Mouse (Mus musculus): ENCODE data around the gene Filip1. TPM values are rescaled to one million over a fixed set of nuclear protein-coding genes. Genes with fewer than 3 reads are reported as not detected.
"Not testable (repeated sequence)": the region's sequence is repeated elsewhere in the genome, so short reads cannot be mapped to it uniquely, and the experiment has no call there.

The Filip1 gene
- polyA plus RNA-seq (2012; rRNA removed): 0.82 and 1.1 TPM in 2 replicates

GRCm38 (mm10) chr9:80012751-80013150 is at the start of gene Filip1:
Gene Filip1 (minus strand): TSS chr9:80012851.
- Histone ChIP-seq H3K4me3 (ENCODE audit: extremely low read depth, insufficient read depth, insufficient read length) (no peak within 1 kb of the TSS), H3K36me3 (ENCODE audit: control insufficient read depth, insufficient read depth, low read length) (no peaks in the 10 kb centered on the region), H3K27me3 (ENCODE audit: control insufficient read depth, insufficient read depth, low read length) (no peaks in the 10 kb centered on the region), H3K27ac (ENCODE audit: insufficient read depth, low read length) (no peak within 1 kb of the TSS), H3K4me1 (ENCODE audit: control insufficient read depth, insufficient read depth, insufficient read length) (no peaks in the 10 kb centered on the region)
- DNase-seq (ENCODE audit: low read depth in 1 of 2, low spot score in 2 of 2): no peak
- TF ChIP-seq POLR2A (IDR thresholded peaks at IDR 0.05; ENCODE audit: low read depth, low read length) (no peak), CTCF (IDR thresholded peaks at IDR 0.05; ENCODE audit: extremely low read depth, insufficient read depth, insufficient read length, insufficient replicate concordance) (no peak)
- WGBS: 77% methylated on average over 7 of the region's 7 CpGs

- H3K36me3 ChIP-seq (ENCODE audit: control insufficient read depth, insufficient read depth, low read length): no peaks in the 10 kb centered on the region
- H3K27ac ChIP-seq (ENCODE audit: insufficient read depth, low read length): no peak overlapping the region
- no peaks in the 10 kb centered on the region for H3K27me3 ChIP-seq (ENCODE audit: control insufficient read depth, insufficient read depth, low read length)
- DNase-seq (ENCODE audit: low read depth in 1 of 2, low spot score in 2 of 2): no peak
- TF ChIP-seq POLR2A (IDR thresholded peaks at IDR 0.05; ENCODE audit: low read depth, low read length) (no peak), CTCF (IDR thresholded peaks at IDR 0.05; ENCODE audit: extremely low read depth, insufficient read depth, insufficient read length, insufficient replicate concordance) (no peak)
- H3K4me3 ChIP-seq (ENCODE audit: extremely low read depth, insufficient read depth, insufficient read length): no peak overlapping the region
- H3K4me1 ChIP-seq (ENCODE audit: control insufficient read depth, insufficient read depth, insufficient read length): no peaks in the 10 kb centered on the region
- WGBS: 9% methylated on average over 2 of the region's 2 CpGs
These were observed 45.0 kb upstream of the Filip1 start for GRCm38 (mm10) chr9:80057690-80058089.

- Histone ChIP-seq H3K27me3 (ENCODE audit: control insufficient read depth, insufficient read depth, low read length) (no peaks in the 10 kb centered on the region), H3K4me3 (ENCODE audit: extremely low read depth, insufficient read depth, insufficient read length) (no peak overlapping the region), H3K4me1 (ENCODE audit: control insufficient read depth, insufficient read depth, insufficient read length) (no peaks in the 10 kb centered on the region), H3K27ac (ENCODE audit: insufficient read depth, low read length) (no peak overlapping the region), H3K36me3 (ENCODE audit: control insufficient read depth, insufficient read depth, low read length) (no peaks in the 10 kb centered on the region)
- no peak for TF ChIP-seq CTCF (IDR thresholded peaks at IDR 0.05; ENCODE audit: extremely low read depth, insufficient read depth, insufficient read length, insufficient replicate concordance)
- TF ChIP-seq POLR2A (IDR thresholded peaks at IDR 0.05; ENCODE audit: low read depth, low read length): no peak
- DNase-seq (ENCODE audit: low read depth in 1 of 2, low spot score in 2 of 2): no peak
- 86% methylated on average over 5 of the region's 5 CpGs for WGBS
These were observed 40.3 kb upstream of the Filip1 start for GRCm38 (mm10) chr9:80052951-80053350.

DNA sequence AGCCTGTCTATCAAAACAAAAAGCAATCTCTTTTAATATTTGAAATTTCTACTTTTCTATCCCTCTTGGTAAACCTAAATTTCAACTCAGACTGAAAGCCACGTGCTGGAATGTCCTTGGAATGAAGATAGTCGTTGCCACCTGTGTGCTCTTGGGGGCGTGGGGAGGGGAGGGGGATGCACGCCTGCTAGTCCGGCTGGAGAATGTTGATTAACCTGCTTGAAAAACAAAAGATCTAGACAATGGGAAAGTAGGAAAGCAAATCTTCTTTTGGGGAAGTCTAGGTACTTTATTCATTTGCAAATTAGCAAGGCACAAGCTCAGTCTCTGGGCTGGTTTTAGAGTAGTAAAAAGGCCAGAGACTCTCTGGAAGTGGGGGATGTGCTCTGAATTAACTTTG is 36.6 kb upstream of the Filip1 start:
- WGBS: 89% methylated on average over 5 of the region's 5 CpGs
- not testable (repeated sequence) for H3K4me3 ChIP-seq (ENCODE audit: extremely low read depth, insufficient read depth, insufficient read length); H3K27ac ChIP-seq (ENCODE audit: insufficient read depth, low read length); DNase-seq (ENCODE audit: low read depth in 1 of 2, low spot score in 2 of 2); H3K36me3 ChIP-seq (ENCODE audit: control insufficient read depth, insufficient read depth, low read length); H3K4me1 ChIP-seq (ENCODE audit: control insufficient read depth, insufficient read depth, insufficient read length); H3K27me3 ChIP-seq (ENCODE audit: control insufficient read depth, insufficient read depth, low read length)

DNA sequence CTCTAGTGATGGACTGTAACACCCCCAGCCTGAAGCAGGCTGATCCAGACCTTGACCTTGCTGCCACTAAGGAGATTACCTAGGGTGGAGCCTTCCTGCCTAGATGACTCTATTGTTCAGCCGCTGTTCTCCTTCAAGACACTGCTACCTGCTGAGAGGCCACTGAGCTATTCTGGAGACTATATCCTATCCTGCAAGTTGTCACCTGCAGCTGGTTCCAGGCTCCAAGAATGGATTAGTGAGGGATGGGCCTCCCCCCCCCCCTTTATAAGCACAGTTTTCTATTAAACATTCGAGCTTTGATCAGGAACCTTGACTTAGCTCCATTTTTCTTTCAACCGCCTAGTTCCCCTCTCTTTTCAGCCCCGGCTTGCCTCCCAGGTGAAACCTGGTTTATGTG is 31.6 kb upstream of the Filip1 start:
- 87% methylated on average over 4 of the region's 4 CpGs for whole genome bisulfite sequencing
- not testable (repeated sequence) for H3K36me3 ChIP-seq (ENCODE audit: control insufficient read depth, insufficient read depth, low read length)

GRCm38 (mm10) chr9:80039296-80039815 is 26.7 kb upstream of the Filip1 start:
- no peak for DNase-seq (ENCODE audit: low read depth in 1 of 2, low spot score in 2 of 2)
- 41% methylated on average over 2 of the region's 2 CpGs for WGBS
- Histone ChIP-seq H3K27ac (ENCODE audit: insufficient read depth, low read length) (no peak overlapping the region), H3K4me1 (ENCODE audit: control insufficient read depth, insufficient read depth, insufficient read length) (no peaks in the 10 kb centered on the region), H3K27me3 (ENCODE audit: control insufficient read depth, insufficient read depth, low read length) (no peaks in the 10 kb centered on the region), H3K36me3 (ENCODE audit: control insufficient read depth, insufficient read depth, low read length) (no peaks in the 10 kb centered on the region), H3K4me3 (ENCODE audit: extremely low read depth, insufficient read depth, insufficient read length) (no peak overlapping the region)
- no peak for TF ChIP-seq POLR2A (IDR thresholded peaks at IDR 0.05; ENCODE audit: low read depth, low read length)
- TF ChIP-seq CTCF (IDR thresholded peaks at IDR 0.05; ENCODE audit: extremely low read depth, insufficient read depth, insufficient read length, insufficient replicate concordance): no peak

More for the DNA sequence above, 31.6 kb upstream of the Filip1 start:
- not testable (repeated sequence) for H3K27ac ChIP-seq (ENCODE audit: insufficient read depth, low read length); H3K27me3 ChIP-seq (ENCODE audit: control insufficient read depth, insufficient read depth, low read length); H3K4me1 ChIP-seq (ENCODE audit: control insufficient read depth, insufficient read depth, insufficient read length); H3K4me3 ChIP-seq (ENCODE audit: extremely low read depth, insufficient read depth, insufficient read length); DNase-seq (ENCODE audit: low read depth in 1 of 2, low spot score in 2 of 2)

DNA sequence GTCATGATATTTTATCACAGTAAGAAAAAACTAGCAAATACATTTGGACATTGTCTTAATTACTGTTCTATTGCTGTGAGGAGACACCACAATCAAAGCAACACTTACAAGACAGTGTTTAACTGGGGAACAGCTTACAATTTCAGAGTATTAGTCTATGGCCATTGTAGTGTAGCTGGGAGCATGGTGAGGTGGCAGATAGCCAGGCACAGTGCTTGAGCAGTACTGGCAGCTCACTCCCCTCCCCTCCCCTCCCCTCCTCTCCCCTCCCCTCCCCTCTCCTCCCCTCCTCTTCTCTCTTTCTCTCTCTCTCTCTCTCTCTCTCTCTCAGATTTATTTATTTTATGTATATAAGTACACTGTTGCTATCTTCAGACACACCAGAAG is 25.3 kb upstream of the Filip1 start:
- H3K4me1 ChIP-seq (ENCODE audit: control insufficient read depth, insufficient read depth, insufficient read length): no peaks in the 10 kb centered on the region
- H3K27ac ChIP-seq (ENCODE audit: insufficient read depth, low read length): no peak overlapping the region
- no peak for DNase-seq (ENCODE audit: low read depth in 1 of 2, low spot score in 2 of 2)
- no peak for TF ChIP-seq CTCF (IDR thresholded peaks at IDR 0.05; ENCODE audit: extremely low read depth, insufficient read depth, insufficient read length, insufficient replicate concordance)
- no peaks in the 10 kb centered on the region for H3K36me3 ChIP-seq (ENCODE audit: control insufficient read depth, insufficient read depth, low read length)
- H3K4me3 ChIP-seq (ENCODE audit: extremely low read depth, insufficient read depth, insufficient read length): no peak overlapping the region
- no peaks in the 10 kb centered on the region for H3K27me3 ChIP-seq (ENCODE audit: control insufficient read depth, insufficient read depth, low read length)

Data from spleen, adult 2 months (tissue).